Mouse (Mus musculus): ENCODE data around the gene Gng8. TPM values are rescaled to one million over a fixed set of nuclear protein-coding genes. Genes with fewer than 3 reads are reported as not detected.

Gng8 gene
- polyA plus RNA-seq (2012; rRNA removed) = 26.7 and 27.5 TPM in 2 replicates

- peak; percentile 73 for DNase-seq (ENCODE audit: low spot score)
Measured at GRCm38 (mm10) chr7:16891641-16892351, at the start of gene Gng8. Gene Gng8, plus strand, starts transcription at chr7:16891786.

DNA sequence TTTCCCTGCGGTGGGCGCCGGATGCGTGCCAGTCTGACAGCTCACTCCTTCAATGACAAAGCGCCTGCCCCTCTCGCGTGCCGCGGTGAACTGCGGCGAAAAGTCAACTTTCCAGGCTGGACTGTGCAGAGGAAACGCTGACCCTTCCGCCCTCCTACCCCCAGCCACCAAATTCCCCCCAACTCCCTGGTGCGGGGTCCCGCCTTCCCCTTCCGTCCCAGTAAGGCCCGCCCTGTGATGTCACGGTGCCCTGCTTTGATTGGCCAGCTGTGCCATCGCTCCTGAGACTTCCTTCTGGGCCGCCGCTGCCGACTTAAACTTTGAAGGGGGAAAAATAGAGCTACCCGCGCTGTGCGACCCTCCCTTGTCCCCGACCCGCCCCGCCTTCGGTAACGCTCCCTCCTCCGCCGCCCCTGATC is 48.9 kb upstream of the Gng8 start, which contains the start of gene Prkd2:
Prkd2 (plus strand) TSS at position 258 of the 419 bp plus-strand sequence.
- DNase-seq (ENCODE audit: low spot score) = peak; percentile 75

DNA sequence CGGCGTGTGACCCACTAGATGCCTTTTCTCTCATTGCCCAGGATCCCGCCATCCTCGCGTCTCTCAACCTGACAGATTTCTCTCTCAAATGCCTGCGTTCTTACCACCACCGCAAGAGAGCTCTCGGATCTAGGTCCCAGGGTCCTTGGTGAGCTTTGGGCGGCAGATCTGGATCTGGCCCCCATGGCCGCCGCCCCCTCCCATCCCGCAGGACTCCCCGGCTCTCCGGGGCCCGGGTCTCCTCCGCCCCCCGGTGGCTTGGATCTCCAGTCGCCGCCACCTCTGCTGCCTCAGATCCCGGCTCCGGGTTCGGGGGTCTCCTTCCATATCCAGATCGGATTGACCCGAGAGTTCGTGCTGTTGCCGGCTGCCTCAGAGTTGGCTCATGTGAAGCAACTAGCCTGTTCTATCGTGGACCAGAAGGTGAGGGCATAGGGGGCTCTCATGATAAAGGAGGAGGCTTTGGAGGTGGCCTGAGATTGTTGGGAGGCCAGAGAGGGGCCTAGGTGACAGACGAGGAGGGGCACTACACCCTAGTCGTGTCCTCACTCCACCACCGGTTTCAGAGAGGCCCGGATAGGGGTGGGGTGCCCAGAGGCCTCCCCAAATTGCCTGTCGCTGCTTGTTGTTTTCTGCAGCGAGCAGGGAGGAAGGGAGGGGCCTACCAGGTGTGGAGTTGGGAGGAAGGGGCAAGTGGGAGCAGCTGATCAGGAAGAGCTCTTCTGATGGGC is 48.0 kb upstream of the Gng8 start:
- DNase-seq (ENCODE audit: low spot score) = no peak

DNA sequence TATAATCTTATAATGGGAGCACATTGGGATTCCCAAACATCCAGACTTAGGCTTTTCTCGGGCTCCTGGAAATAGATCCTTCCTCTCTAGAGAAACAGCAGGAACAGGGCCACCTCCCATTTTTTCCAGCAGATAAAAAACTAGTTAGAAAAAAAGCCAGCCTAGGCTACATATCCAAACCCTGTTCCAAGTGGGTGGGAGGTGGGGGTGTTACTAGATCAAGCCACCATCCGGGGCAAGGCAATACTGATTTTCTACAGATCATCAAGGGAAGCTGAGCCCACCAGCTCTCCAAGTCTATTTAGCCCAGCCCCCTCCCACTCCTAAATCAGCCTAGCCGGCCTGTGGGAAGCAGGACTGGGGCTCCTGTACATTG is 46.9 kb upstream of the Gng8 start:
- no peak for DNase-seq (ENCODE audit: low spot score)

DNA sequence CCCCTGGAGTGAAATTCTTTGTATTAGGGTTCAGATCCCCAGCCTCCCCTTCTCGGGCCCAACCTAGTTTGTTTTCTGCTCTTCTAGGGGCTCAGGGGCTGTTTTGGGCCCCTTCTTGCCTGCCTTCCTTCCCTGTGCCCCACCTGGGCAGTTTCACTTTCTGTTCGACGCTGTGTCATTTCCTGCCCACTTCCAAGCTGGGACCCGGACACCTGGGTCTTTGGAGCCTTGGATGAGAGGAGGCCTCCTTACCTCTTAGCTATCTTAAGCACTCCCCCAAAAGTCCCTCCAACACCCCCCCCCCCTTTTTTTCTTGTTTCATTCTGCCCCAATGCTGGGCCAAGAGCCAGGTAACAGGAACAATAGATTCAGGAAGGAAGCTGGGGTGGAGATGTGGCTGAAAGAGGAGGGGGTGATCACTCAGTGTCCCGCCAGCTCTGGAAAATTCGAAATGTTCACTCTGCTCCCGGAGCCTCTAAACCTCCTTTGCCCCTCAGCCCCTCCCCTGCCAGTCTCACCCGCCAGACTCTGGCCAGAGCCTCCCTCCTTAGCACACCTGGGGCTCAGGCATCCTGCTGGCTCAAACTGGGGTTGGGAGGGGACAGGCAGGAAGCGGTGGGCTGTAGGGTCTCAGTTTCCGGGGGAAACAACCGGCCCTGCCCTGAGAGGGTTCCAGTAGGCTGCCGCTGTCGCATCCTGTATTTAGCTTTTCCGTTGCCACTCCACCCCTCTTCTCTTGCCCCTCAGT is 46.3 kb upstream of the Gng8 start:
- no peak for DNase-seq (ENCODE audit: low spot score)

DNA sequence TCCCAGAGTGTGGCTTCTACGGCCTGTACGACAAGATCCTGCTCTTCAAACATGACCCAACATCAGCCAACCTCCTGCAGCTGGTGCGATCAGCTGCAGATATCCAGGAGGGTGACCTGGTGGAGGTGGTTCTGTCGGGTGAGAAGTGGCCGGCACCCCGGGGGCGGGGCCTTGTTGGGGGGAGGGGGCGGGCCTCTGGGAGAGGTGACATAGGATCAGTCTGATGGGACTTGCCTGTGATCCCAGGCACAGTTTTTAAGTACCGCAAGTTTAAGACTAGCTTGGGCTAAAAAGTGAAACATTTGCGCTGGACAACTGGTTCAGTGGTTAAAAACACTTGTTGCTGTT is 45.8 kb upstream of the Gng8 start:
- DNase-seq (ENCODE audit: low spot score) = no peak

DNA sequence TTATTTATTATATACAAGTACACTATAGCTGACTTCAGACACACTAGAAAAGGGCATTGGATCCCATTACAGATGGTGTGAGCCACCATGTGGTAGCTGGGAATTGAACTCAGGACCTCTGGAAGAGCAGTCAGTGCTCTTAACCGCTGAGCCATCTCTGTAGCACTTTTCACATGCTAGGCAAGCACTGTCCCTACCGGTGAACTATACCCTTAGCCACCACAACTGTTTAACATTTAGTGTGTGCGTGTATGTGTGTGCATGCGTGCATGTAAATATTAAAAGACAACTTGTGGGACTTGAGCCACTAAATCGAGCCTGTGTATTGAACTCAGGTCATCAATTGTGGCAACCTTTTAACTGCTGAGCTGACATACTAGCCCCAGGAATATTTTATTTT is 44.8 kb upstream of the Gng8 start:
- no peak for DNase-seq (ENCODE audit: low spot score)

GRCm38 (mm10) chr7:16847507-16847906 is 44.1 kb upstream of the Gng8 start:
- DNase-seq (ENCODE audit: low spot score) = no peak

GRCm38 (mm10) chr7:16848579-16848978 is 43.0 kb upstream of the Gng8 start:
- DNase-seq (ENCODE audit: low spot score) = no peak

DNA sequence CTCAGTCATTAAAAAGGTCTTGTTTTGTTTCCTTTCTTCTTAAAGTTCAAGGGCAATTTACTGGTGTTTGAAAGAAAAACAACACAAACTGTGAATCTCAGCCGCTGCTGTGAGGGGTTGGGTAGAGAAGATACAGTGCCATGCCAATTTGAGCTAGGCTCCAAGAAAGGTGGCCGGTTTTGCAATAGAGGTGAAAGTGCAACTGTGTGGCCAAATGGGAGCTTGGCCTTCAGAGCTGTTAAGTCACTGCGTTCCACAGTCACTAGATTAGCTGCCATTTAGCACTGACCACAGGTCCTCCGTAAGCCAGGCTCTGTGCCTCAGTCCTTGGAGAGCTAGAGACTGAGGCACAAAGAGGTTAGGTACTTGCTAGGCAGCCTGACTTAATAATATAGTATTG is 40.0 kb upstream of the Gng8 start:
- no peak for DNase-seq (ENCODE audit: low spot score)

GRCm38 (mm10) chr7:16853302-16853831 is 38.2 kb upstream of the Gng8 start:
- DNase-seq (ENCODE audit: low spot score) = no peak

- DNase-seq (ENCODE audit: low spot score) = no peak
Measured at GRCm38 (mm10) chr7:16858336-16858735, 33.2 kb upstream of the Gng8 start.

- DNase-seq (ENCODE audit: low spot score) = no peak
Measured at GRCm38 (mm10) chr7:16859902-16860651, 31.5 kb upstream of the Gng8 start.

DNA sequence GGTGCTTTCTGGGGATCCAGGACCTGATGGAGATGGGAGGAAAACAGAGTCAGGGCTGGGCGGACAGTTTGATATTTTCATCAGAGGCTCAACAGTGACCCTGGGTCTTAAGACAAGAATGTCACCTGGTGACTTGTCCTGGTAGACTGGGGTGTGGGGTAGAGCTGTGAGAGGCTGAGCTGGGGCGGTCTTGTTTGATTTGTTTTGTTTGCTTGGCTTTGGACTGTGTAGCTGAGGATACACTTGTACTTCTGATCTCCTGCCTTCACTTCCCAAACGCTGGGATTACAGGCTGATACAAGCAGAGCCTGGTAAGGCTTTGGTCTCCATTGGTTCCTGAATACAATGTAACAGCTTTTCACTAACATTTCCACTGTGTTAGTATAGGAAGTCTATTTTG is 24.1 kb upstream of the Gng8 start:
- no peak for DNase-seq (ENCODE audit: low spot score)

- DNase-seq (ENCODE audit: low spot score) = no peak
Measured at GRCm38 (mm10) chr7:16869497-16869896, 22.1 kb upstream of the Gng8 start.

DNA sequence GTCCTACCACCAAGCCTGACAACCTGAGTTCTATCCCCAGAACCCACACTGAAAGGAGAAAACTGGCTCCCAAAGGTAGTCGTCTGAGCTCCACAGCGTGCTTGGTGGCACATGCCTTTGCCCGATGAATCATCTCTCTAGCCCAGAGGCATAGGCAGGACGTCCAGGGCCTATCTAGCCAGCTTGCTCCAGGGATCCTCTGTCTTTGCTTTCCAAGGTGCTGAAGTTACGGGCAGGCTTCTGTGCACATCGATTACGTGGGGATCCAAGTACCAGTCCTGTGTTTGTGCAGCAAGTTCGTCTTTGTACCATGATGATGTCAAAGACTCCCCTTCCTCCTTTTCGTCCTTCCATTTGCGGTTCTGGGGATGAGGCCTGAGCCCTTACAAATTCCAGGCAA is 20.0 kb upstream of the Gng8 start:
- DNase-seq (ENCODE audit: low spot score) = no peak

DNA sequence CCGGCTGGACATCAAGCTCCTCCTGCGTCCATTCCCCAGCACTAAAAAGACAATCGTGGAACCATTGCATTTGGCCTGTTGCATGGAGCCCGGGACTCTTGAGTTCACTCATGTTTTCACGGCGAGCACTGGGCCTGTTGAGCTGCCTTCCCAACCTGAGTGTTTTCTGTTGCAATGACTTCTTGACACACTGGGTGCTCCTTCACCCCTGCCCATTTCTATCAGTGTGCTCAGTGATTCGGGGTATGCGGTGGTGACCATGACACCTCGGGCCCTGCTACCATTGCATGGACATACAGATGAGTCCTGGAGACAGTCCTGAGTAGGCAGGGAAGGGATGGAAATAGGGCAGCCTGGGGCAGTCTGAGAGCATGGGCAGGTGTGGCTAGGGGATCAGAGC is 19.1 kb upstream of the Gng8 start:
- no peak for DNase-seq (ENCODE audit: low spot score)

GRCm38 (mm10) chr7:16873392-16873791 is 18.2 kb upstream of the Gng8 start:
- no peak for DNase-seq (ENCODE audit: low spot score)

DNA sequence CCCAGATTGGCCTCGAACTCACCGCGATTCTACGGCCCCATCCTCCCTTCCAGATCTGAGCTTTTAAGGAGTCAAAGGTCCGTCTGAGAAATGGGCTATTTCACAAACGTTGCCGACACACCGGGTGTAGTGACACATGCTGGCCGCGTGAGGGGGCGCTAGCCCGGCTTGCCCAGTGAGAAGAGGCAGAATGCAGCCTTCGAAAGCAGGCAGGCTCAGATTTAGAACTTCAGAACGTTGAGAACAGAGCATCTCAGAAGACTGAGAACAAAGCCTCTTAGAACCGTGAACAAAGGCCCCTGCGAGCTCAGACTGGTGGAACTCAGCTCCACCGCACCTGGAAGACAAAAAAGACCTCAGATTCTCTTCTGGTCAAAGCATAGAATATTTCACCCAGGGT is 17.4 kb upstream of the Gng8 start:
- peak; percentile 50 for DNase-seq (ENCODE audit: low spot score)

DNA sequence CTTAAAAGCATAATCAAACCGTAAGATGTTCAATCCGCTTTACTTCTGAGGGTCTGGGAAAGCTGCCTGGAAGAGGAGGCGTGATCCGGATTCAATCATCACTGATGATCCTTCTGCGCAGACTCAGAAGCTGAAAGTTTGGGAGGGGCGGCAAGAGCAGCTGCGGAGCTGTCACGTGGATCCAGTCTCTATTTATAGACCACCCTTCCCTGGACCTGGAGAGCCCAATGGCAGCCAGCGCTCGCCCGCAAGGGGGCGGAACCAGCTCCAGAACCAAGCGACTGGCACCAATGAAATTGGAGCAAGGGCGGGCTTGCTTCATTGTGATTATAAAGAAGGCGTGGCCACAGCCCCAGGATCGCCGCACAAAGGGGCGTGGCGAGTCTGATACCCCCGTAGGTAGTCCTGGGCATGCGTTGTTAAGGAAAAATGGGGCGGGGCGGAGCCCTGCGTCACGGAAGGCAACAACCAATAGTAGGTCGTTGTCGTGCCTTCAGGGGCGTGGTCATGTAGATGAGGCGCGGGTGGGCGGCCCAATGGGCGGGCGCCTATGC is 16.8 kb upstream of the Gng8 start:
- DNase-seq (ENCODE audit: low spot score) = peak; percentile 90

GRCm38 (mm10) chr7:16875310-16875325 is 16.5 kb upstream of the Gng8 start, which contains the start of gene Dact3:
Gene Dact3, plus strand, starts transcription at chr7:16875317.
- no peak for DNase-seq (ENCODE audit: low spot score)

- DNase-seq (ENCODE audit: low spot score) = no peak
Measured at GRCm38 (mm10) chr7:16875326-16875725, 16.3 kb upstream of the Gng8 start.
